Mouse (Mus musculus) splenic B cell, adult 2 months (primary cell): ENCODE measurements around the gene Zbtb5.
"Not testable (repeated sequence)": the region's sequence is repeated elsewhere in the genome, so short reads cannot be mapped to it uniquely, and the experiment has no call there.

Experiments
- DNase-seq: peaks from one replicate; pipeline ENCODE4 v3.0.0-alpha.2; 2011; ENCODE audit warnings: low read depth, low spot score
- H3K27me3 ChIP-seq: 2 replicates; pipeline ENCODE4 v1.6.1; 2012; ENCODE audit warnings: mild to moderate bottlenecking, low read length, moderate library complexity, mixed read lengths; ENCODE audit not compliant: control insufficient read depth, poor library complexity, insufficient read depth, severe bottlenecking
- H3K36me3 ChIP-seq: 2 replicates; pipeline ENCODE4 v1.6.1; 2012; ENCODE audit warnings: mild to moderate bottlenecking, low read length, moderate library complexity, mixed read lengths; ENCODE audit not compliant: control insufficient read depth, poor library complexity, insufficient read depth, severe bottlenecking

Zbtb5 gene

DNA sequence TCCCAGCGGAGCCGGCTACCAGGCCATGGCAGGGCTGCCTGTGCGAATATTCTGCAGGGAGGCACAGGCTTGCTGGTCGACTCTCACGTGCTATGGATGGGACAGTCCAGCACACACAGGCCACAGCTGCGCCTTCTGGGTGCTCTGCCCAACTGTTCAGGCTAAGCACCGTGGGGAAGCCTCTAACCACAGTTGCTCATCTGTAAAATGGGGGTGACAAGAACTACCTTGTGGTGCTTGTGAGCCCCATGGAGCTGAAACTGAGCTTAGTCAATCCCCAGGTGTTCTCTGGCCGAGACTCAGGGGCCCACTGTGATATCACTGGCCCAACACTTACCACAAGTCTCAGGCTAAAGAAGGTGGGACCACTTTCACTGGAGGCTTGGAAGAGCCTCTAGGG, 44.8 kb downstream of the Zbtb5 start:
- DNase-seq, result peak; percentile 80
- Histone ChIP-seq H3K36me3 (no peaks in the 10 kb centered on the region), H3K27me3 (no peaks in the 10 kb centered on the region)

- no peaks in the 10 kb centered on the region for H3K27me3 ChIP-seq
- H3K36me3 ChIP-seq, result no peaks in the 10 kb centered on the region
- DNase-seq, result no peak
Observed at GRCm38 (mm10) chr4:44965736-44966135, 46.5 kb downstream of the Zbtb5 start.

GRCm38 (mm10) chr4:44965175-44965574, 47.0 kb downstream of the Zbtb5 start:
- Histone ChIP-seq H3K36me3 (no peaks in the 10 kb centered on the region), H3K27me3 (no peaks in the 10 kb centered on the region)
- no peak for DNase-seq

DNA sequence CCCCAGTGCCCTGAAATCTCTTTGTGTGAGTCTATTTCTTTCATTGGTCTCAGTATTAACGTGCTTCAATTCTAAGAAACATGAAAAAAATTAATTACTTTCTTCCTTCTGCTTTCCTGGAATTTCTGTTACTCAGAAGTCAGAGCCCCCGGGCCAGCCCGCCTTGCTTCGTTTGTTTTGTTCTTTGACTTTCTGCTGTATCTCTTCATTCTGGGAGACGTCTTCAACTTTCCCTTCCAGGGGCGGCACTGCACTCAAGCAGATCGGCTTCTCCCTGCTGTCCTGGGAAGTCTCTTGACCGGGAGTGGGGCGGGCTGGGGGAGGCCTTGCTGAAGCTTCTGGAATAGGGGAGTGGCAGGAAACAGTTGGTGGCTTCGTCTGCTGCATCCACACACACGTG, 49.1 kb downstream of the Zbtb5 start:
- no peaks in the 10 kb centered on the region for H3K27me3 ChIP-seq
- no peaks in the 10 kb centered on the region for H3K36me3 ChIP-seq
- no peak for DNase-seq

DNA sequence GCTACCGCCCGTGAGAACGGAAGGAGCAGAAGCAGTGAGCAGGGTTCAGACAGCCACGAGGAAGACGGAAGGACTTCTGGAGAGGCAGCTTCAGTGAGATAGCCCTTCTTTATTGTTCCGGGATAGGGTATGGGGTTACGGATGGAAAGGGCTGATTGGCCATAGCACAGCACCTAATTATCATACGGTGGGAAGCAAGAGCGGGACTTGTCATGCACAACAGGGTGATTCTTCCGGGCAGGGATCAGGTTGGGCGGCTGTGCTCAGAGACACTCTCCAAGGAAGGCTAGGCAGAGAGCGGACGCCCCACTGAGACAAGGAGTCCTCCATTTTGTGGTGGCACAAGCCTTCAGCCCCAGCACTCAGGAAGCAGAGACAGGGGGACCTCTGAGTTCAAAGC, 53.0 kb downstream of the Zbtb5 start:
- no peaks in the 10 kb centered on the region for H3K36me3 ChIP-seq
- no peak for DNase-seq
- H3K27me3 ChIP-seq, result no peaks in the 10 kb centered on the region

DNA sequence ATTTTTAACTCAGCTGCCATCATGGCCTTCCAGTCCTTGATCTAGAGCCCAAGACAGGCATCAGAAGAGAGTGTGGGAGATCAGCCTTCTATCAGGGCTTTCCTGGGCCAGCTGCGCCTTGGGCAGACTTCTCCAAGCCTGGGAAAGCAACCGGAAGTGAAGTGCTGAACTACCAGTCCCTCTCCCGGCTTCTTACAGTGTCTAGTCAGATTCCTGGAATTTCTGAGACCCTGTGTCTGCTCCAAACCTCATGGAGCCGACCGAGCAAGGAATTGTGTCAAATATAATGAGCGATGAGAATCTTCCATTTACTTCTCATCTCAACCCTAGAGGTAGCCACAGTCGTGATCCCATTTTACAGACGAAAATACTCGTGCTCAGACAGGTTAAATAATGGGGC, 53.4 kb downstream of the Zbtb5 start:
- no peak for DNase-seq
- Histone ChIP-seq H3K27me3 (no peaks in the 10 kb centered on the region), H3K36me3 (no peaks in the 10 kb centered on the region)

DNA sequence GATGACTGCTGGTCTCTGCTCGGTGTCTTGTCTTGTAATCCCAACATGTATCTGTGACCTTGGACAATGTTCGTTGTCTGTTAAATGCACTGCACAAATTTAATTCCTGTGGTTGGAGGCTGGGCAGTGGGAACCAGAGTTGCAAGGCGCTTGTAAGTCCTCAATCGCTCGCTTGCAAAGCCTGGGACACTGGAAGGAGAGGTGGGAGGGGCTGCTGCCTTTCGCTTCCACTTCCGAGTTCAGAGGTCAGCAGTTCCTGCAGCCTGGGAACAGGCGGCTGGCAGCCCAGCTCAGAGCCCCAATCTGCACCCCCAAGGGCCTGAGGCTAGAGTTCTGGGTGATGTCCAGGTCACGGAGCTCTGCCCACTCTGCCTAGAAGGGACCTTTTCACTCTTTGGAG, 59.2 kb downstream of the Zbtb5 start:
- H3K27me3 ChIP-seq, result no peaks in the 10 kb centered on the region
- H3K36me3 ChIP-seq, result no peaks in the 10 kb centered on the region
- DNase-seq, result no peak

GRCm38 (mm10) chr4:44948314-44948713, 63.9 kb downstream of the Zbtb5 start:
- DNase-seq, result no peak
- no peaks in the 10 kb centered on the region for H3K27me3 ChIP-seq
- H3K36me3 ChIP-seq, result no peaks in the 10 kb centered on the region

GRCm38 (mm10) chr4:44947464-44947863, 64.7 kb downstream of the Zbtb5 start:
- no peaks in the 10 kb centered on the region for H3K36me3 ChIP-seq
- H3K27me3 ChIP-seq, result no peaks in the 10 kb centered on the region
- DNase-seq, result no peak

DNA sequence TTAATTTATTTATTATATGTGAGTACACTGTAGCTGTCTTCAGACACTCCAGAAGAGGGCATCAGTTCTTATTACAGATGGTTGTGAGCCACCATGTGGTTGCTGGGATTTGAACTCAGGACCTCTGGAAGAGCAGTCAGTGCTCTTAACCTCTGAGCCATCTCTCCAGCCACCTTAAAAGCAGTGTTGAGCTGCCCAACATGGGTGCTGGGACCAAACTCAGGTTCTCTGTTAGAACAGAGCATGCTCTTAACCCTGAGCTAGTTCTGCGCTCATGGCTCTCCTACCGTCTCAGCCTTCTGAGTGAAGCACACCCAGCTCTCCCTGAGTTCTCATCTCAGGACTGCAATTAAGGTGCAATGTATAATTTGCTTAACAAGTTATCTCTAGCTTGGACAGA, 66.1 kb downstream of the Zbtb5 start:
- DNase-seq, H3K27me3 ChIP-seq: not testable (repeated sequence)

DNA sequence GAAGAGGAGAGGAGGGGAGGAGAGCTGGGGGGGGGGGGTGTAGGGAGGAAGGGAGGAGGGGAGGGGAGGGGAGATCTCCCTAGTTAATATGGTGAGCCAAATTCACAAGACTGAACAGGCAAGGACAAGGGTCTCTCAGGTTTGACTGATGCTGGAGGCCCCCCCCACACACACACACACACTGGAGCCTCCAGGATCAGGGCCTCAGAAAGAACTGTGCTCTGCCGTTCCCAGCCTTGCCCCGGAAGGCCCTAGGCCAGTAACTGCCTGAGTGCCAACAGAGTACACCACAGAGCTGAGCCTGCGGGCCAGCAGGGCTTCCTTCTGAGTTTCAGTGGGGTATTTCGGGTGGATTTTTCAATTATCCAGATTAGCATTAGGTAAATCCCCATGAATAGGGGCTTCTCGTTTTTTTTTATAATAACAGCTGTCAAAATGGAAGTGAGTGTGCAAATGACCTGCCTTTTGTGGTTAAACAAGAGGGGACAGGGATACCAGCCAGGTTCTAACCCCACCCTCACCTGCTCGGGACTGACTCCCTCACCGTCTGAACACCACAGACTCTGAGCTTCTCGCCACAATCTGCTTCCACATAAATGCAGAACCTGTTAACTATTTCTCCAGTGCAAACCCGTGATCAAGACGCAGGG, 67.7 kb downstream of the Zbtb5 start:
- Histone ChIP-seq H3K36me3 (no peaks in the 10 kb centered on the region), H3K27me3 (no peaks in the 10 kb centered on the region)
- DNase-seq, result peak; percentile 66

More for the DNA sequence above, 66.1 kb downstream of the Zbtb5 start:
- H3K36me3 ChIP-seq, result not testable (repeated sequence)

- no peaks in the 10 kb centered on the region for H3K36me3 ChIP-seq
- H3K27me3 ChIP-seq, result no peaks in the 10 kb centered on the region
- no peak for DNase-seq
Observed at GRCm38 (mm10) chr4:44943480-44943879, 68.7 kb downstream of the Zbtb5 start.

- Histone ChIP-seq H3K36me3 (no peaks in the 10 kb centered on the region), H3K27me3 (no peaks in the 10 kb centered on the region)
- DNase-seq, result peak; percentile 41
Observed at GRCm38 (mm10) chr4:44942237-44942636, 70.0 kb downstream of the Zbtb5 start.
